Mouse (Mus musculus) kidney, postnatal 0 days (tissue): ENCODE results near the gene Mms19. TPM values are rescaled to one million over a fixed set of nuclear protein-coding genes. Genes with fewer than 3 reads are reported as not detected.
"Not testable (repeated sequence)": the region's sequence is repeated elsewhere in the genome, so short reads cannot be mapped to it uniquely, and the experiment has no call there.

Experiments
- ATAC-seq: fragments of 200-750 bp; cut with Nextera tagmentation; replicated peaks from 2 replicates; pipeline ENCODE4 v1.8.0; 2017; ENCODE audit warnings: low read depth, moderate number of reproducible peaks, moderate TSS enrichment, moderate library complexity; ENCODE audit not compliant: low FRiP score
- DNase-seq: peaks from one replicate; pipeline ENCODE4 v3.0.0-alpha.2; 2016; ENCODE audit warnings: low spot score
- H3K27ac ChIP-seq: fragments of 300-500 bp; sonication (generic); 2 replicates; pipeline ENCODE4 v1.5.1; 2014; ENCODE audit warnings: mild to moderate bottlenecking
- H3K27me3 ChIP-seq: fragments of 300-500 bp; sonication (generic); 2 replicates; pipeline ENCODE4 v1.6.1; 2014; ENCODE audit warnings: low read length, mixed read lengths; ENCODE audit not compliant: insufficient read depth
- H3K36me3 ChIP-seq: fragments of 300-500 bp; sonication (generic); 2 replicates; pipeline ENCODE4 v1.6.1; 2014; ENCODE audit warnings: low read length, mixed read lengths; ENCODE audit not compliant: insufficient read depth
- H3K4me1 ChIP-seq: fragments of 300-500 bp; sonication (generic); replicated peaks from 2 replicates; pipeline ENCODE4 v1.6.1; 2014; ENCODE audit warnings: antibody characterized with exemption, low read length, mixed read lengths; ENCODE audit not compliant: insufficient read depth
- H3K4me2 ChIP-seq: fragments of 300-500 bp; sonication (generic); 2 replicates; pipeline ENCODE4 v1.6.1; 2014; ENCODE audit warnings: mild to moderate bottlenecking, low read length, moderate library complexity, mixed read lengths
- H3K4me3 ChIP-seq: fragments of 300-500 bp; sonication (generic); replicated peaks from 2 replicates; pipeline ENCODE4 v1.5.1; 2014; ENCODE audit warnings: low read depth, low read length
- H3K9ac ChIP-seq: fragments of 300-500 bp; sonication (generic); 2 replicates; pipeline ENCODE4 v1.6.1; 2014; ENCODE audit warnings: low read depth, low read length
- H3K9me3 ChIP-seq: fragments of 300-500 bp; sonication (generic); replicated peaks from 2 replicates; pipeline ENCODE4 v1.6.1; 2016; ENCODE audit warnings: low read length, inconsistent platforms, mixed read lengths
- CTCF ChIP-seq: IDR thresholded peaks from 2 replicates; pipeline ENCODE4 v1.5.1; 2016; ENCODE audit warnings: antibody characterized with exemption, low read depth, mild to moderate bottlenecking, moderate library complexity
- WGBS: fragments of 180-500 bp; shearing (Covaris S2); extraction: QIAGEN DNeasy Blood & Tissue Kit; methylation state at CpG from one replicate; pipeline ENCODE4 v1.1.7; 2014; 5-methylcytosine and 5-hydroxymethylcytosine counted together
- polyA plus RNA-seq: library from polyadenylated mRNA; unstranded; fragments of >200 nt; fragmentation: Nextera tagmentation; extraction: Ambion mirVana; gene quantifications from 2 replicates; pipeline ENCODE4 v1.2.1, GENCODE M21; 2015

Mms19 gene
- polyA plus RNA-seq, 1 experiment from 2014 or later = 23.3 TPM

- Histone ChIP-seq H3K4me2 (peak overlapping the region; percentile 88; the same call in 1 of the 2 replicates), H3K4me1 (peaks cover 17% of the 10 kb centered on the region), H3K36me3 (peaks cover 31% of the 10 kb centered on the region)
- DNase-seq, H3K9ac ChIP-seq, ATAC-seq, H3K4me3 ChIP-seq, H3K27me3 ChIP-seq, H3K27ac ChIP-seq, H3K9me3 ChIP-seq: not testable (repeated sequence)
- peak; percentile 17; the same call in 1 of the 2 replicates for TF ChIP-seq CTCF
These were observed 66.4 kb downstream of the Mms19 start for GRCm38 (mm10) chr19:41914592-41914882.

- H3K27ac ChIP-seq = peak overlapping the region; percentile 13; the same call in 1 of the 2 replicates
- H3K27me3 ChIP-seq = no peaks in the 10 kb centered on the region
- DNase-seq (no peak), ATAC-seq (no peak)
- peak overlapping the region; percentile 68; the same call in 1 of the 2 replicates for H3K9ac ChIP-seq
- H3K4me1 ChIP-seq = peaks cover 17% of the 10 kb centered on the region
- H3K36me3 ChIP-seq = peaks cover 25% of the 10 kb centered on the region
- H3K9me3 ChIP-seq = no peaks in the 10 kb centered on the region
- no peak for TF ChIP-seq CTCF
- H3K4me2 ChIP-seq = peak overlapping the region; percentile 88
- 34% methylated on average over 6 of the region's 6 CpGs for WGBS
- H3K4me3 ChIP-seq = peak overlapping the region; percentile 82
These were observed 67.0 kb downstream of the Mms19 start for GRCm38 (mm10) chr19:41913774-41914591.

- Histone ChIP-seq H3K36me3 (peaks cover 20% of the 10 kb centered on the region), H3K27me3 (no peaks in the 10 kb centered on the region), H3K4me3 (peak overlapping the region; percentile 82), H3K9me3 (no peaks in the 10 kb centered on the region), H3K9ac (peak overlapping the region; percentile 68), H3K27ac (peak overlapping the region; percentile 42), H3K4me1 (peaks cover 17% of the 10 kb centered on the region), H3K4me2 (peak overlapping the region; percentile 88)
- ATAC-seq (peak; percentile 18), DNase-seq (peak; percentile 50)
- WGBS = under 1% methylated on average over 53 of the region's 53 CpGs
- TF ChIP-seq CTCF = no peak
These were observed 68.6 kb downstream of the Mms19 start for GRCm38 (mm10) chr19:41912121-41913080.

- TF ChIP-seq CTCF = no peak
- peaks cover 11% of the 10 kb centered on the region; the same call in 1 of the 2 replicates for H3K36me3 ChIP-seq
- peak; percentile 99 for DNase-seq
- H3K4me2 ChIP-seq = peak within 1 kb of the TSS; percentile 88
- no peaks in the 10 kb centered on the region for H3K9me3 ChIP-seq
- peak within 1 kb of the TSS; percentile 42 for H3K27ac ChIP-seq
- H3K4me1 ChIP-seq = peaks cover 17% of the 10 kb centered on the region
- H3K4me3 ChIP-seq = peak within 1 kb of the TSS; percentile 82
- peak within 1 kb of the TSS; percentile 68 for H3K9ac ChIP-seq
- ATAC-seq = peak; percentile 94
- no peaks in the 10 kb centered on the region for H3K27me3 ChIP-seq
- WGBS = 4% methylated on average over 54 of the region's 54 CpGs
These were observed 69.5 kb downstream of the Mms19 start, which contains the start of gene Pgam1 for GRCm38 (mm10) chr19:41911178-41912073. TSS of gene Pgam1 (plus strand) at chr19:41911923.

GRCm38 (mm10) chr19:41910396-41910795 is 70.6 kb downstream of the Mms19 start:
- 84% methylated on average over 2 of the region's 2 CpGs for WGBS
- Histone ChIP-seq H3K27ac (0 out of 2 replicates have a peak overlapping the region, but pooled peaks have one; percentile 4), H3K9ac (no peak overlapping the region), H3K4me2 (no peak overlapping the region), H3K9me3 (no peaks in the 10 kb centered on the region), H3K4me1 (peaks cover 17% of the 10 kb centered on the region), H3K36me3 (0 out of 2 replicates have a peak, but pooled peaks cover 4% of the 10 kb centered on the region), H3K4me3 (no peak overlapping the region), H3K27me3 (no peaks in the 10 kb centered on the region)
- no peak for TF ChIP-seq CTCF
- DNase-seq (no peak), ATAC-seq (no peak)
